Mouse (Mus musculus) R1 (cell line): ENCODE data around the gene Picalm.

Experiments used
- DNase-seq: peaks from one replicate; pipeline ENCODE4 v3.0.0-alpha.2; 2018; ENCODE audit warnings: low read depth, low spot score

Picalm gene

DNA sequence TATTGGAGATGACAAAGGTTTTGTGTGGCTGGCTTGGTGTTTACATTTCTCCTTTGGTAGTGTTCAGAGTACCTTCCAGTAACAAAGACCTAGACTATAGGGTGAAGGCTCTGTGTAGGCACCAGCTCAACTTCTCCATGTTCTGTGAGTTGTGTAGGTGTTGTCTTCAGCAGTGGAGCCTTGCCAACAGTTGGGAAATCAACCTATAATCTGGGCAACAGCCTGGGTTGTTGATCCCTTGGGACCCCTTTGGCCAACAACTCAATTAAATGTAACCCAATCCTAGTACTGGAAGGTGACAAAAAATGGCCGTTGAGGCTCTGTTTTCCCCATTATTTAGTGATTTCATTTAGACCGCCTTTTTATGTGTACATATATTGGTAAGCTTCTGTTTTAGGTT is 80.1 kb downstream of the Picalm start:
- no peak for DNase-seq

DNA sequence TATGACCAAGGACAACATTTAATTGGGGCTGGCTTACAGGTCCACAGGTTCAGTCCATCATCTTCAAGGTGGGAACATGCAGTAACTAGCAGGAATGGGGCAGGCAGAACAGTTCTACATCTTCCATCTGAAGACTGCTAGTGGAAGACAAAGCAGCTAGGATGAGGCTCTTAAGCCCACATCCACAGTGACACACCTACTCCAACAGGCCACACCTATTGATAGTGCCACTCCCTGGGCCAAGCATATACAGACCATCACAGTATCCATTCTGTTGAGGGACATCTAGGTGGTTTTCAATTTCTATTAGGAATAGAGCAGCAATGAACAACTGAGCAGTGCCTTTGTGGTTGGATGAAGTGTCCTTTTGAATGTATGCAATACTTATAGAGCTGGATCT is 80.9 kb downstream of the Picalm start:
- no peak for DNase-seq

DNA sequence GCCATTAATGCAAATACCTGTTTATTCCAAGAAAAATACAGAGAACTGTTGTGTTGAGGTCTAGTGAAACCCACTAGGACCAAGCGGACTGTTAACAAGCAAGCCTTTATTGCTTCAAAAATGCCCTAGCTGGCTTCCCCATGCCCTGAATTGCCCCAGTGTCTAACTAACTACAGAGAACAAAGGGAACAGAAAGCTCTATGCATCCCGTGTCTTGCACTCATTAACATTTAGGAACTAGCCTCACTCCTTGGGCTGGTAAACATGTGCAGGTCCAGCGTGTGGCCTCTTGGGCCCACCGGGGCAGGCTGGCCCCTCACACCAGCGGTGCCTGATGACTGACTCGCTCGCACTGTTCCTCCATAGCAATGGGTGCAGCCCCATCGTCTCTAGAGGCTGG is 86.5 kb downstream of the Picalm start:
- no peak for DNase-seq

DNA sequence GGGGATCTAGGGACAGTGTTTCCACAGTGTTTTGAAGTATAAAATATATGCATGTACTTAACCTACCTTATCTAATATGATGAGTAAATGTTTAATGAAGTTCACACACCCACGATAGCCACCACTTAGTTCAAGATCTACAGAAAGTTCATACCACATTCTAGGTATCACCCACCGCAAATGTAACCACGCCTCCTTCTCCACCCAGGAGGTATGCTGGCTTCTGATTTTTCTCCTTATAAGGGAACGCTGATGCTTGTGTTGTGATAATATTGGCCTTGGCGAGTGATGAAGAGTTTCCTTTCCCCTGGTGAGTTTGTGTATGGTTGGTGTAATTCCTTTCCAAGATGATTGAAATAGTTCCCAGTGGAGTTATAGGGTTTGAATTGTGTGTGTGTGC is 88.1 kb downstream of the Picalm start:
- DNase-seq, result no peak

DNA sequence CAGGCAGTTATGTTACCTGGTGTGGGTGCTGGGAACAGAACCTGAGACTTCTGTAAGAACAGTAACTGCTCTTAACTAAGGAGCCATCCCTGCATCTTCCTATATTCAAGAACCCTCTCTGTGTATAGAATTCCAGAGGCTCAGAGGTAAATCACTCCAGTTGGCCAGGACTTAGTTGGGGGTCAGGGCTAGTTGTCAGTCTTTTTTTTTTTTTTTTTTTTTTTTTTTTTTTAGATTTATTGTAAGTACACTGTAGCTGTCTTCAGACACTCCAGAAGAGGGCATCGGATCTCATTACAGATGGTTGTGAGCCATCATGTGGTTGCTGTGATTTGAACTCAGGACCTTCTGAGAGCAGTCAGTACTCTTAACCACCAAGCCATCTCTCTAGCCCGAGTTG is 91.5 kb downstream of the Picalm start:
- DNase-seq, result no peak

DNA sequence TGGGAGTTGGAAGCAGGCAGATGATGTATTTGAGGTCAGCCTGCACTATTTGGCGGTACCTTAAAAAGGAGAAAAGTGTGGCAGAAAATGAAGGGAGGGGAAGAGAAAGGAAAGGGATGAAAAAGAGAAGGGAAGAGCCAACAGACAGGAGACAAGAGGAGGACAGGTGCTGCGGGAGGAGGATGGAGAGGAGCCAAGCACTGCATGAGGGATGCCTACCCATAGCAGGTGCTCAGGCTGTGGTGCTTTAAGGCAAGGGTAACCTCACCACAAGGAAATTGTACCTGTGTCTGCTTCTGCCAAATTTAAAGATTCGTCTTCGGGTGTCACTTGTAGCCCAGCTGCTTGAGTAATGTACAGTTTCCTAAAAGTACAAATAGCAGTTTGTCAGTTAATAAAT is 98.1 kb downstream of the Picalm start:
- no peak for DNase-seq

DNA sequence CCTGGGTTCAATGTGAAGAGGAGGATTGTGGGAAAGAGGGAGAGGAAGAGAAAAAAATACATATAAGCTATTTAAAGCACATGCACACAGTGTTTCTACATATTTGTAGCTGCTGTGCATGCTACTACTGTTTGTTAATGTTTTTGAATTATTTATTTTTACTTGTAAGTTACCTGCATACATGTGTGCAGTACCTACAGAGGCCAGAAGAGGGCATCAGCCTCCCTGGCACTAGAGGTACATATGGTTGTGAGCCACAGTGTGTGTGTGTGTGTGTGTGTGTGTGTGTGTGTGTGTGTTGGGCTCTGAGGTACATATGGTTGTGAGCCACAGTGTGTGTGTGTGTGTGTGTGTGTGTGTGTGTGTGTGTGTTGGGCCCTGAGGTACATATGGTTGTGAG is 98.9 kb downstream of the Picalm start:
- peak; percentile 70 for DNase-seq

DNA sequence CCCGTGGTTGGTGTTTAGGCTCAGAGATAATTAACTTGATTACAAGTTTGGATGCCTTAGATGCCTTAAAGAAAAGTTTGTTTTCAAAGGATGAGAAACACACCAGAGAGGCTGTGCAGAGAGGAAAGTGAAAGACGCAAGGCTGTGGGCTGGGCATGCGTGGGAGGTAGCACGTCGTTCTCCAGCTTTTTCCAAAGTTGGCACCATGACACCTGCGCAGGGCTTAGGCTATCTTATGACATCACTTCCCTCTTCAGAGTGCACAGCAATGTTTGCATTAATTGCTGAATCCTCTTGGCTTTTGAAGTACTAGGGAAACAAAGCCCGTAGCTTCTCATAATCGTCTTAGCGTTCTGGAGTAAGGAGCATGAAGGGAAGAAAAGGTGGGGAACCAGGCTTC is 101.4 kb downstream of the Picalm start:
- no peak for DNase-seq

DNA sequence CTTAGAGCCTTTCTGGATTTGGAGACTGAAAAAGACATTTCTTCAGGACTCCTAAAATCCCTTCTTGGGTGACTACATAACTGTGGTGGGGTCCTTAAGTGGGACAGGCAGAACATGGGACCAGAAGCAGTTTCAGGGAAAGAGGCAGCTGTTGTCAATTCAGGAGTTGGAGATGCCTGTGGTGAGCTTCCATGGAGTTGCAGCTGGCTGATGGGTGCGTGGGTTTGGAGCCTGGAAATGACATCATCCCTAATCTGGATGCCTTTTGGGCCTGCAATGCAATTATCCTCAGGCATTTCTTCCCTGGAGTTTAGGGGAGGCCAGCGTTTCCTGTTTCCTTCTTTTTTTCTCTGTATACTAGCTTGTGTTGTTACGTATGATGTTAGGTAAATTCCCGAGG is 103.9 kb downstream of the Picalm start:
- no peak for DNase-seq

DNA sequence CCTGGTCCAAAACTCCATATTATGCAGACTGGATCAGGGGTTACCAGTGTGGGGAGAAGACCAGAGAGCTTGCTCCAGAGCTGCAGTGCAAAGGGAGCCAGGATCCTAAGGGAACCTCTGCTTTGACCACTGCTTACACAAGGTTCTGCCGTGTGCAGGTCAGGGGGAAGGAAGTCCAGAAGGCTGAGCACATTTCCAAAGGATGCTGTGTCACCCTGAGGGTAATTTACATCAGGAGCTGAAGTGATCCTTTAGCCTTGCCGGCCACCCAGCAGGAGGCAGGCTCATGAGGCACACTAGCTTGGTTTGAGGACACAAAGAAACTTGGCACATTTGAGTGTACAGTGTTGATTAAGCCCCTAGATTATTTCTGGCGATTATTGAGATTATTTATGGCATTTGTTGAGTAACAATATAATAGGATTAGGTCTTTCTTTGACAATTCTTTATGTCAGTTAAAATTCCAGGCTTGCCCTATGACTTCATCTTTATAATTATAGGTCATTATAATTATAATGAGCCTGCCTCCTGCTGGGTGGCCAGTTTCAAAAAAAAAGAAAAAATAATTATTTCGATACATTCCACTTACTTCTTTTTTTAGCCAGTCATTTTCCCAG is 106.4 kb downstream of the Picalm start:
- peak; percentile 40 for DNase-seq

DNA sequence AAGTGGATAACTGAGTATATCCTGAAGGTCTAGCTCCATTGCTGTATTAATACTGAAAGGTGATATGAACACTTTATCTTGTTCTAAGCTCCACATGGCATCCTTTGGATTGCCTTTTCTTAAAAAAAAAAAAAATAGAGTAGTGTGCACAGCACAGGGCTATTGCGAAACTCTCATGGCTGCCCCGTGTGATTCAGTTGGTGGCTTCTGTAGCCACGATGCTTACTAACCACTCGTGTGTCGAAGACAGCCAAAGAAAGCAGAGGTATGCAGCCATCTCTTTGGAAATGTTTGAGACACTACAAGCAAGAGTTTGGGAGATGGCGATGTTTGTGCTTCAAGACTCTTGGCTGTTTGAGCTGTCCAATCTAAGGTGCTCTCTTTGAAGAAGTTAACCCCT is 113.1 kb downstream of the Picalm start:
- no peak for DNase-seq

DNA sequence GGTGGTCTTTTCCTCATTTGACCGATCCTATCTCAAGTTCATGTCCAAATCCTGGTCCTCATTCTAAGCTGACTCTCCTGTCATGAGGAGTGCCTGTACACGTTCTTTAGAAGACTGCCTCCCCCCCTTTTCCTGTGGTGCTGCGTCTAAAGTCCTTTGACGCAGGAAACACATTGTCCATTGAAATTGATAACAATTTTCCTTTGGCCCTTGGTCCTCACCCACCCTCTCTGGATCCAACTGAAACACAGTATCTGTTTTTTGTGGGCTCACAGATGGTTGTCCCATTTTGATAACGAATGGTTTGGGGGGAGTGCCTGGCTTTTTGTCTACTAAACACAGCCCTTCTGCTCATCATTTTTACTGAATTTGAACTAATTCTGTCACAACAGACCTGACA is 113.6 kb downstream of the Picalm start:
- no peak for DNase-seq

DNA sequence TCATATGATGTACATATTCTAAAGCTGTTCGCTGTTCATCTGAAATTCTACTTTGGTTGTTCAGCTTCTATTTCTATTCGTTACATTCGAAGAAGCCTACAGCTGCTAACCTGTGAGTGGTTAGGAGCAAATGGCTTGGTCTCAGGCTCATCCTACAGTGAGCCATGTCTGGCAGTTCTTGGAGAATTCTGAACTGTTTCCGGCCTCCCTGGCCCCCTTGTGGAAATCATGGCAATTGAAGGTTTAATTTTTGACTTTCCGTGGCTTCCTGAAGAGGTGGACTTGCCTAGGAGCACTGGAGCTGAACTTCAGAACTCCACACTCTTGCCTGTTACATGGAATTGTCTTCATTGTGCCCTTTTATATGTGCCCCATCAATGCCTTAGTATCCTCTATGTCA is 122.9 kb downstream of the Picalm start:
- DNase-seq, result peak; percentile 48

DNA sequence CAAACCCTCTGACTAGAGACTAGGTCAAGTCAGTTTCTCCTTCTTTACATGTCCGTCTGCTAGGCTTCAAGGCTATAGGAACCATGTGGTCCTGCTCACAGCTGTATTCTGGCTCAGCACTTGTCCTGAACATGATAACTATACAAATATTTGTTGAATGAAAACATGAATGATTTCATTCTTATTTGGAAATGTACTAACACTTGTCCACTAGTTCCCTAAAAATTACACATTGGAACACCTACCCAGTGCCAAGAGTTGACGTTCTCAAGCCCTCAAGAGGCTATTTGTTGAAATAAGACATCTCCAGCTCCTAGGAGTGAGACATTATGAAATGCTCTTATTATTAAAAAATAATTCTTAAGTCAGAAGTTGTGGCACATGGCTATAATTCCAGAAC is 128.7 kb downstream of the Picalm start:
- no peak for DNase-seq

DNA sequence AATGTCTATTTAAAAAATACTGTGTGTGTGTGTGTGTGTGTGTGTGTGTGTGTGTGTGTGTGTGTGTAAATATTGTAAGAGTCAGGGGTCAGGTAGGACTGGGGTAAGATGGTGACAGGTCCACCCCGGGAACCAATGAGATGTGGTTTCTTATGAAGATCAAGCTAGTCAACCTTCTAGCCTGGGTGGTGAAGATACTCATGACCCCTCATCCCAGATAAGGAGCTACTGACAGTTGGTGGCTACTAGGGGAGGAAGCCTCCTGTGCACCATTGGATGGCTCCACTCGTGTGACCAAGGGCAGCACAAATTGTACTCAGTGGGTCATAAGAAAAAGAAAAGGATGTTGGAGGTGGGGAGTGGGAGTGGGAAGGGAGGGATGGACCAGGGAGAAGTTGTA is 129.9 kb downstream of the Picalm start:
- no peak for DNase-seq

DNA sequence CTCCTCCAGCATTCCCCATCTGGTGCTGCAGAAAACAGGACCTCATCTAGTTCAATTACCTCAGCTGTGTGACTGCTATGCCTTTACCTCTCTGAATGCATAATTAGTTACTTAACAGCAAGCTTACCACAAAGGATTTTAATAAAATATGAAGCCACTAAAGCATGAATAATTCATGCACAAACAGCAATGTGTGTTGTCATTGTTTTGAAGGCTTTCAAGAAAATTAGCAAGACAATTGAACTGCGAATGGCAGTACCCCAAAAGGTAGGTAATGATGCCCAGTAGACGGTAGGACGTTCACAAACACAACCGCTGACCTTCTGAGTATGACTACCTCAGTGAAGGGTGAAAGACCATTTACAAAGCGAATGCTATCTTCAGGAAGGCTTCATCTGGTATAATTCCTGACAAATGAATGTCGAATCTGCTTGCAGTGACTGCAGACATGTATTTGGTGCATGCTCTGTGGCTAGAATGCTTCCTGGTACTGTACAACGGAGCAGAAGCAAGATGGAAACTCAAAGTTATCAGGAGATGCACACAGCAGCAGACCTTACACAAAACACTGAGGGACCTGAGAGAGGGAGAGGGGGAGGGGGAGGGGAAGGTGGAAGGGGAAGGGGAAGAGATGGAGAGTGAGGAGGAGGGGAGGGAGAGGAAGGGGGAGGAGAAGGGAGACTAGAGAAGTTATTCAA is 132.0 kb downstream of the Picalm start:
- no peak for DNase-seq
